Mouse (Mus musculus) heart, adult 2 months (tissue): ENCODE results near the gene Ebf1.

Experiments used
- CTCF ChIP-seq: fragments of 200-600 bp; IDR thresholded peaks from 2 replicates; pipeline ENCODE4 v1.8.1; 2022; ENCODE audit warnings: antibody characterized with exemption, mild to moderate bottlenecking, moderate library complexity
- EP300 ChIP-seq: fragments of 200-500 bp; IDR thresholded peaks from 2 replicates; pipeline ENCODE4 v1.6.1; 2011; ENCODE audit warnings: low read depth, low read length, control low read depth; ENCODE audit not compliant: insufficient read depth
- POLR2A ChIP-seq: fragments of 200-500 bp; IDR thresholded peaks from 2 replicates; pipeline ENCODE4 v1.6.1; 2011; ENCODE audit warnings: mild to moderate bottlenecking, low read depth, low read length, control low read depth; ENCODE audit not compliant: insufficient read depth

GRCm38 (mm10) chr11:44634552-44635193 is 17.6 kb downstream of the Ebf1 start:
- TF ChIP-seq EP300 (no peak), POLR2A (no peak), CTCF (no peak)
